Mouse (Mus musculus) liver, embryonic 14.5 days (tissue): ENCODE measurements around the gene Myoz1. TPM values are rescaled to one million over a fixed set of nuclear protein-coding genes. Genes with fewer than 3 reads are reported as not detected.

Experiments used
- ATAC-seq: fragments of 200-750 bp; cut with Nextera tagmentation; 2 replicates; pipeline ENCODE4 v1.8.0; 2017; ENCODE audit warnings: moderate number of reproducible peaks, mild to moderate bottlenecking, moderate library complexity; ENCODE audit not compliant: insufficient read depth
- DNase-seq, 3 experiments: peaks; one replicate each; pipeline ENCODE4 v3.0.0-alpha.2; 2012 to 2013; ENCODE audit warnings: low read depth in 3 of 3, low spot score in 3 of 3
- H3K27ac ChIP-seq: fragments of 300-500 bp; sonication (generic); 2 replicates; pipeline ENCODE4 v1.5.1; 2014; ENCODE audit warnings: moderate library complexity, mild to moderate bottlenecking, control low read depth, inconsistent platforms
- H3K27me3 ChIP-seq: fragments of 300-500 bp; sonication (generic); 2 replicates; pipeline ENCODE4 v1.6.1; 2014; ENCODE audit warnings: mild to moderate bottlenecking, low read length, moderate library complexity; ENCODE audit not compliant: control insufficient read depth, insufficient read depth
- H3K36me3 ChIP-seq: fragments of 300-500 bp; sonication (generic); replicated peaks from 2 replicates; pipeline ENCODE4 v1.6.1; 2014; ENCODE audit warnings: low read depth; ENCODE audit not compliant: control insufficient read depth, insufficient read depth
- H3K4me1 ChIP-seq, 2 experiments: fragments of 200-500 bp in 1 of 2; fragments of 300-500 bp in 1 of 2; sonication (generic) in 1 of 2; replicated peaks; 2 replicates each; pipeline ENCODE4 v1.6.1; 2012 to 2014; ENCODE audit warnings: antibody characterized with exemption in 1 of 2, inconsistent platforms in 1 of 2, low read length in 1 of 2; ENCODE audit not compliant: control insufficient read depth in 2 of 2, insufficient read depth in 2 of 2
- H3K4me2 ChIP-seq: fragments of 300-500 bp; sonication (generic); 2 replicates; pipeline ENCODE4 v1.6.1; 2014; ENCODE audit warnings: low read depth, mild to moderate bottlenecking, control low read depth, moderate library complexity
- H3K4me3 ChIP-seq, 2 experiments: fragments of 200-500 bp in 1 of 2; fragments of 300-500 bp in 1 of 2; sonication (generic) in 1 of 2; 2 replicates each; pipeline ENCODE4 v1.5.1; 2012 to 2014; ENCODE audit warnings: low read depth in 2 of 2, low read length in 2 of 2, mild to moderate bottlenecking in 2 of 2, control low read depth in 1 of 2, inconsistent platforms in 1 of 2, moderate library complexity in 1 of 2; ENCODE audit not compliant: insufficient read depth in 1 of 2
- H3K9ac ChIP-seq: fragments of 300-500 bp; sonication (generic); replicated peaks from 2 replicates; pipeline ENCODE4 v1.6.1; 2014; ENCODE audit warnings: mild to moderate bottlenecking, control low read depth, moderate library complexity
- H3K9me3 ChIP-seq: fragments of 300-500 bp; sonication (generic); 2 replicates; pipeline ENCODE4 v1.6.1; 2016; ENCODE audit warnings: low read length, mixed read lengths; ENCODE audit not compliant: control insufficient read depth
- CTCF ChIP-seq: IDR thresholded peaks from 2 replicates; pipeline ENCODE4 v1.5.1; 2016; ENCODE audit warnings: antibody characterized with exemption, low read depth, control low read depth
- EP300 ChIP-seq: IDR thresholded peaks from 2 replicates; pipeline ENCODE4 v1.6.1; 2016; ENCODE audit warnings: antibody characterized with exemption, low read depth
- WGBS: fragments of 180-500 bp; shearing (Covaris S2); extraction: QIAGEN DNeasy Blood & Tissue Kit; methylation state at CpG from one replicate; pipeline ENCODE4 v1.1.7; 2014; ENCODE audit not compliant: insufficient replicate concordance; 5-methylcytosine and 5-hydroxymethylcytosine counted together
- polyA plus RNA-seq, 2 experiments: library from polyadenylated mRNA; depleted of rRNA in 1 of 2; stranded (reverse) in 1 of 2; unstranded in 1 of 2; fragments of >200 nt; fragmentation: Nextera tagmentation in 1 of 2; extraction: Ambion mirVana in 1 of 2; gene quantifications; 2 replicates each; pipeline versions ENCODE4 v1.2.1 to v1.2.3; 2012 to 2014

The Myoz1 gene
- polyA plus RNA-seq, 2 experiments, result 0.10 TPM; not detected in 1

- H3K4me3 ChIP-seq, result no peak overlapping the region
- H3K27ac ChIP-seq, result no peak overlapping the region
- H3K4me2 ChIP-seq, result no peak overlapping the region
- TF ChIP-seq CTCF, result no peak
- TF ChIP-seq EP300, result no peak
- WGBS, result 49% methylated on average over 4 of the region's 4 CpGs
- no peak overlapping the region for H3K9ac ChIP-seq
- H3K27me3 ChIP-seq, result no peaks in the 10 kb centered on the region
- ATAC-seq (no peak), DNase-seq (no peak)
- H3K9me3 ChIP-seq, result no peaks in the 10 kb centered on the region
- no peaks in the 10 kb centered on the region for H3K36me3 ChIP-seq
- no peaks in the 10 kb centered on the region for H3K4me1 ChIP-seq
These were observed 4.6 kb downstream of the Myoz1 start for GRCm38 (mm10) chr14:20651722-20652256.

GRCm38 (mm10) chr14:20651000-20651399, 5.3 kb downstream of the Myoz1 start:
- no peak overlapping the region for H3K9ac ChIP-seq

GRCm38 (mm10) chr14:20646381-20646780, 10.0 kb downstream of the Myoz1 start:
- H3K9me3 ChIP-seq, result no peaks in the 10 kb centered on the region
- no peak overlapping the region for H3K4me3 ChIP-seq
- no peak overlapping the region for H3K9ac ChIP-seq
- H3K4me2 ChIP-seq, result no peak overlapping the region
- H3K27ac ChIP-seq, result no peak overlapping the region
- H3K36me3 ChIP-seq, result no peaks in the 10 kb centered on the region
- TF ChIP-seq CTCF (no peak), EP300 (0 out of 2 replicates have a peak, but pooled peaks have one; percentile 12)
- no peaks in the 10 kb centered on the region for H3K27me3 ChIP-seq
- H3K4me1 ChIP-seq, result peaks cover 8% of the 10 kb centered on the region in 2 experiments; a peak in 2 of 4 replicates
- ATAC-seq, result peak; percentile 38; the same call in 1 of the 2 replicates
- DNase-seq, result no peak

More at GRCm38 (mm10) chr14:20651000-20651399, 5.3 kb downstream of the Myoz1 start:
- no peak for DNase-seq
- Histone ChIP-seq H3K27ac (no peak overlapping the region), H3K9me3 (no peaks in the 10 kb centered on the region), H3K36me3 (no peaks in the 10 kb centered on the region), H3K4me3 (no peak overlapping the region), H3K27me3 (no peaks in the 10 kb centered on the region), H3K4me2 (no peak overlapping the region), H3K4me1 (no peaks in the 10 kb centered on the region)
- 57% methylated on average over 2 of the region's 2 CpGs for WGBS
- TF ChIP-seq CTCF (no peak), EP300 (no peak)
- no peak for ATAC-seq

GRCm38 (mm10) chr14:20645547-20645946, 10.8 kb downstream of the Myoz1 start:
- ATAC-seq (no peak), DNase-seq (no peak)
- 46% methylated on average over 3 of the region's 3 CpGs for WGBS
- no peaks in the 10 kb centered on the region for H3K36me3 ChIP-seq
- no peak overlapping the region for H3K4me2 ChIP-seq
- H3K27me3 ChIP-seq, result no peaks in the 10 kb centered on the region
- H3K27ac ChIP-seq, result no peak overlapping the region
- H3K9me3 ChIP-seq, result no peaks in the 10 kb centered on the region
- no peak overlapping the region; the same call in 1 of the 2 replicates for H3K9ac ChIP-seq
- peaks cover 8% of the 10 kb centered on the region in 2 experiments; a peak in 2 of 4 replicates for H3K4me1 ChIP-seq
- H3K4me3 ChIP-seq, result no peak overlapping the region
- no peak for TF ChIP-seq EP300
- TF ChIP-seq CTCF, result peak; percentile 53

- Histone ChIP-seq H3K36me3 (no peaks in the 10 kb centered on the region), H3K27me3 (no peaks in the 10 kb centered on the region), H3K9me3 (no peaks in the 10 kb centered on the region), H3K9ac (peak overlapping the region; percentile 93), H3K4me2 (peak overlapping the region; percentile 91), H3K27ac (peak overlapping the region; percentile 76), H3K4me3 (peak overlapping the region; percentile 83 to 96), H3K4me1 (peaks cover 15 to 17% of the 10 kb centered on the region in 2 experiments)
- DNase-seq (no peak), ATAC-seq (no peak)
- TF ChIP-seq CTCF (no peak), EP300 (no peak)
- WGBS, result 18% methylated on average over 10 of the region's 10 CpGs
These were observed 14.9 kb downstream of the Myoz1 start for GRCm38 (mm10) chr14:20641438-20641875.
